Mouse (Mus musculus): Measurements from ENCODE around the gene Tcirg1.

GRCm38 (mm10) chr19:3846676-3847604, 60.0 kb downstream of the Tcirg1 start:
- TF ChIP-seq CTCF (IDR thresholded peaks at IDR 0.05; ENCODE audit: insufficient read depth, low read depth, low read length) (no peak), POLR2A (IDR thresholded peaks at IDR 0.05; ENCODE audit: insufficient read depth, low read depth, low read length) (no peak)
